Mouse (Mus musculus) neural tube, embryonic 12.5 days (tissue): ENCODE data around the gene Mesp2. TPM values are rescaled to one million over a fixed set of nuclear protein-coding genes. Genes with fewer than 3 reads are reported as not detected.
"Not testable (repeated sequence)": the region's sequence is repeated elsewhere in the genome, so short reads cannot be mapped to it uniquely, and the experiment has no call there.

Source experiments
- ATAC-seq: fragments of 200-750 bp; cut with Nextera tagmentation; 2 replicates; pipeline ENCODE4 v1.8.0; 2017; ENCODE audit warnings: low read depth, mild to moderate bottlenecking, moderate TSS enrichment, moderate library complexity; ENCODE audit not compliant: low FRiP score
- H3K27ac ChIP-seq: fragments of 300-500 bp; sonication (generic); 2 replicates; pipeline ENCODE4 v1.5.1; 2016
- H3K27me3 ChIP-seq: fragments of 300-500 bp; sonication (generic); replicated peaks from 2 replicates; pipeline ENCODE4 v1.6.1; 2016; ENCODE audit warnings: mild to moderate bottlenecking
- H3K36me3 ChIP-seq: fragments of 300-500 bp; sonication (generic); 2 replicates; pipeline ENCODE4 v1.6.1; 2016; ENCODE audit warnings: mild to moderate bottlenecking
- H3K4me1 ChIP-seq: fragments of 300-500 bp; sonication (generic); 2 replicates; pipeline ENCODE4 v1.6.1; 2016
- H3K4me2 ChIP-seq: fragments of 300-500 bp; sonication (generic); replicated peaks from 2 replicates; pipeline ENCODE4 v1.6.1; 2016; ENCODE audit warnings: mild to moderate bottlenecking
- H3K4me3 ChIP-seq: fragments of 300-500 bp; sonication (generic); 2 replicates; pipeline ENCODE4 v1.5.1; 2016
- H3K9ac ChIP-seq: fragments of 300-500 bp; sonication (generic); 2 replicates; pipeline ENCODE4 v1.6.1; 2016; ENCODE audit warnings: mild to moderate bottlenecking
- H3K9me3 ChIP-seq: fragments of 300-500 bp; sonication (generic); 2 replicates; pipeline ENCODE4 v1.6.1; 2016; ENCODE audit warnings: mild to moderate bottlenecking
- WGBS: fragments of 180-500 bp; shearing (Covaris S2); methylation state at CpG from one replicate; pipeline ENCODE4 v1.1.7; 2016; 5-methylcytosine and 5-hydroxymethylcytosine counted together
- polyA plus RNA-seq: library from polyadenylated mRNA; unstranded; fragments of >200 nt; fragmentation: Nextera tagmentation; extraction: Ambion mirVana; gene quantifications from 2 replicates; pipeline ENCODE4 v1.2.1, GENCODE M21; 2016

Gene Mesp2
- polyA plus RNA-seq, 1 experiment from 2014 or later: 0.44 TPM

DNA sequence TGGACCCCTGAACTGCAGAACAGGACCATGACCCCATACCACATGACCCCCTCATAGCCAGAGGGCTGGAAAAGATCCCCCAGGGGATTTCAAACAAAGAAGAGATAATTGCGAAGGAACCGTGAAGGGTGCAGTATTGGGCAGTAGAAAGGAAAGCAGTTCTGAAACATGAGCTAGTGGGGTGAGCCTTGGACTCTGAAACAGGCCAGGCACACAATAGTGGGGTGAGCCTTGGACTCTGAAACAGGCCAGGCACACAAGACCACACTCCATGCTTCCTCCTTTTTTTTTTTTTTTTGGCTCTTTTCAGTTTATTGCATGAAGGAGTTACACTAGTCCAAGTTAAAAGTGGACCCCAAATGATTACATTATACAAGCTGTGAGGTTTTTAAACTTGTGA, 20.7 kb upstream of the Mesp2 start:
- not testable (repeated sequence) for ATAC-seq, H3K36me3 ChIP-seq, H3K9me3 ChIP-seq, H3K27ac ChIP-seq, H3K4me2 ChIP-seq, H3K9ac ChIP-seq, H3K4me3 ChIP-seq
- WGBS: 6% methylated on average over 2 of the region's 2 CpGs
- peaks cover 13% of the 10 kb centered on the region for H3K4me1 ChIP-seq
- peaks cover 39% of the 10 kb centered on the region for H3K27me3 ChIP-seq

DNA sequence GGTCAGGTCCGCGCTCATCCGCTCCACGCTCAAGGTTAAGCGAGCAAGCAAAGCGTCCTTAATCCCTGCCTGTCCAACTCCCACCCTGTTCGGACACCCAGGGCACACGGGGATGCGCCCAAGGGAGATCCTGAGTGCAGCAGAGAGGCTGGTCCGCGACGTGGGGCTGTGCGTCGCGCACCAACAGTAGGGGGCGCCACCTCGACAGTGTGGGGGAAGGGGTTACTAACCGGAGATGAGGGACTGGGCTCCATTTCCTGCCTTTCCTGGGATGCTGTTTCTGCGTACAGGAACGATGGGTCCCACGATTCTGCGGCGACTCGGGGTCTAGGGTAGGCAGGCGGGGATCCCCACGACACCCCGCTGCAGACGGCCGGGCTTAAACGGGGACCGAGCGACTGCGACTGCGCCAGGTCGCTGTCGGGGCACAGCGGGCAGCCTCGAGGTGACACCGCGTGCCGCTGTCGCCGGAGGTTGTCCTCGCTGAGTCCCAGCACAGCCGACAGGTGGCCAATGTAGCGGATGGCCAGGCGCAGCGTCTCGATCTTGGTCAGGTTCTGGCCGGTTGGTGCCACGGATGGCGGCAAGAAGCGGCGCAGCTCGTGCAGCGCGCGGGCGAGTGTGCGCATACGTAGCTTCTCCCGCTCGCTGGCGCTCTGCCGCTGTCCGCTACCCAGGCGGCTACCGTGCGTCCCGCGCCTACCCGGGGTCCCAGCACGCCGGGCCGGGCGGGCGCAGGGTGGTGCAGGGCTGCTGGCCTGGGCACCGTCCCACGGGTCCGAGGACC, 17.7 kb upstream of the Mesp2 start:
- H3K36me3 ChIP-seq: no peaks in the 10 kb centered on the region
- no peak overlapping the region for H3K27ac ChIP-seq
- no peaks in the 10 kb centered on the region for H3K9me3 ChIP-seq
- peaks cover 13% of the 10 kb centered on the region for H3K4me1 ChIP-seq
- peak; percentile 63; the same call in 1 of the 2 replicates for ATAC-seq
- peak overlapping the region; percentile 42 for H3K4me3 ChIP-seq
- WGBS: 1% methylated on average over 80 of the region's 80 CpGs
- H3K27me3 ChIP-seq: peaks cover 42% of the 10 kb centered on the region
- H3K4me2 ChIP-seq: peak overlapping the region; percentile 78
- peak overlapping the region; percentile 52 for H3K9ac ChIP-seq

DNA sequence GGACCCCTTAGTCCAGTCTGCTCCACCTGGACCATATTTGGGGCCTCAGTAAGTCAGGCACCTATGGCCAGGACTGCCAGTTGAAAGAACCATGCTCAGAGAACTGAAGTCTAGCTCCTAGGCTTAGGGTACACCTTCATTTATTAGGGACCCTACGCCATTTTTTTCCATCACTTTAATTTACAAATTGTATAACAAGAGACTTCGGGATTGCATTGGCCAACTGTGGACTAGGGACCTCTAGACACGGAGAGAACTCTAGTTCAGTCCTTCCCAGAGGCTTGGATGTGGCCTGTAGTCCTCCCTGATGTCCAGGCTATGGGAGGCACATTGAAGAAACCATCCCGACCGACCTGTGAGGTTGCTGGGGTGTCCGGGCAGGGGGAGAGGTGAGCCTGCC, 16.8 kb upstream of the Mesp2 start, which contains the start of gene Mesp1:
Gene Mesp1, minus strand, starts transcription at position 101 of the 400 bp plus-strand sequence.
- Histone ChIP-seq H3K4me3 (peak within 1 kb of the TSS; percentile 42), H3K4me1 (peaks cover 13% of the 10 kb centered on the region), H3K4me2 (peak within 1 kb of the TSS; percentile 78), H3K9ac (peak within 1 kb of the TSS; percentile 52), H3K27ac (no peak within 1 kb of the TSS), H3K36me3 (no peaks in the 10 kb centered on the region), H3K27me3 (peaks cover 42% of the 10 kb centered on the region), H3K9me3 (no peaks in the 10 kb centered on the region)
- 69% methylated on average over 6 of the region's 6 CpGs for WGBS
- no peak for ATAC-seq

DNA sequence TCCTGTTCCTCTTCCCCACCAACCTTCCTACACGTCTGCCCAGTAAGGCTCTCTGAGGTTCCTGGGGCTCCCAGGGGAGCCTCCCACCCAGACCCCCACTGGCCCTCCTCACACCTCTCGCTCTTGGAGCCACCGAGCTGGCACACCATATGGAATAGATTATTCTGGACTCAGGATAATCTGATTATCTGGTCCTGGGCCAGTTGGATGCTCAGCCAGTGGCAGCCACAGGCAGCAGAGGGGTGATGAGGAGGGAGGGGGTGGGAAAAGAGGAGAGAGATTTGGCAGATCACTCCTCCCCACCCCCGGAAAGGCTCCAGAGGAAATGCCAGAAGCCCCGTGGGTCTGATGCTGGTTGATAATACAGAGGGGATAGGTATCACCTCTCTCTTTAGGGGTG, 11.9 kb upstream of the Mesp2 start:
- H3K4me3 ChIP-seq: no peak overlapping the region
- H3K4me2 ChIP-seq: no peak overlapping the region
- H3K36me3 ChIP-seq: no peaks in the 10 kb centered on the region
- no peak overlapping the region for H3K9ac ChIP-seq
- no peaks in the 10 kb centered on the region for H3K9me3 ChIP-seq
- H3K27ac ChIP-seq: no peak overlapping the region
- H3K27me3 ChIP-seq: peaks cover 14% of the 10 kb centered on the region
- no peaks in the 10 kb centered on the region for H3K4me1 ChIP-seq
- WGBS: 36% methylated on average over 5 of the region's 5 CpGs
- no peak for ATAC-seq

DNA sequence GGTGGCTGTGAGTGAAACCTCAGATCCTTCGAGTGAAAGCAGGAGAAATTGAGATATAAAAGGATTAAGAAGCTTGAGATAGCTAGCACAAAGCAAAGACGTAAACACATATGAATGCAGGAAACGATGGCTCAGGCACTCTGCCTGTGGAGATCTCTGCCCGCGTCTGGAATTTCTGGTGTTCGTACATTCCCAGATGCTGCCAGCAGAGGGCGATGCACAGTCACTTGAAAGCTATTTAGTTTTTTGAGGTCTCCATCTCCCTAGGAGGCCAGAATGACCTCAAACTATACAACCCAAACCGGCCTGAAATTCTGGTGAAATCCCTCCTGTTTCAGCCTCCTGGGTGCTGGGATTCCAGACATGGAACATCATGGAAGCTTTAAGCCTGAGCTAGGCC, 11.5 kb upstream of the Mesp2 start:
- H3K27me3 ChIP-seq: peaks cover 10% of the 10 kb centered on the region
- no peaks in the 10 kb centered on the region for H3K4me1 ChIP-seq
- H3K4me3 ChIP-seq: no peak overlapping the region
- ATAC-seq: no peak
- H3K36me3 ChIP-seq: no peaks in the 10 kb centered on the region
- H3K4me2 ChIP-seq: no peak overlapping the region
- H3K9ac ChIP-seq: no peak overlapping the region
- H3K27ac ChIP-seq: no peak overlapping the region
- WGBS: 3% methylated on average over 8 of the region's 8 CpGs
- no peaks in the 10 kb centered on the region for H3K9me3 ChIP-seq

DNA sequence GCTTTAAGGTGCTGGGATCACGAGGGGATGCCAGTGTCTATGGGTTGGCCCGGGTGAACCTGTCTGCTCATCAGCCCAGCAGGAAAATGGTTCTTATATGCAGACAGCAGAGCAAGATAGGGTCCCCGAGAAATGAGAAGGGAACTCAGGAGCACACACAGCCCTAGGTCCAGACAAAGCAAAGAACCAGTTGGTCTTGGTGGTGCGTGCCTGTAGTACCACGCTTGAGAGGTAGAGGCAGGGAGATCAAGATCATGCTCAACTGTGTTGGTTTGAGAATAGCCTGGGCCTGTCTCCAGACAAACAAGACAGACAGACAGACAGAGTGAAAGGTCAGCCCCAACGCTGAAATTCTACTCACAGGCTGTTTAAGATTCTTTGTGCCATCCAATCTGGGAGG, 11.0 kb upstream of the Mesp2 start:
- H3K36me3 ChIP-seq: no peaks in the 10 kb centered on the region
- H3K27ac ChIP-seq: no peak overlapping the region
- H3K9me3 ChIP-seq: no peaks in the 10 kb centered on the region
- no peak for ATAC-seq
- peaks cover 5% of the 10 kb centered on the region for H3K27me3 ChIP-seq
- H3K4me2 ChIP-seq: no peak overlapping the region
- no peak overlapping the region for H3K4me3 ChIP-seq
- 73% methylated on average over 6 of the region's 6 CpGs for WGBS
- no peak overlapping the region for H3K9ac ChIP-seq
- no peaks in the 10 kb centered on the region for H3K4me1 ChIP-seq

DNA sequence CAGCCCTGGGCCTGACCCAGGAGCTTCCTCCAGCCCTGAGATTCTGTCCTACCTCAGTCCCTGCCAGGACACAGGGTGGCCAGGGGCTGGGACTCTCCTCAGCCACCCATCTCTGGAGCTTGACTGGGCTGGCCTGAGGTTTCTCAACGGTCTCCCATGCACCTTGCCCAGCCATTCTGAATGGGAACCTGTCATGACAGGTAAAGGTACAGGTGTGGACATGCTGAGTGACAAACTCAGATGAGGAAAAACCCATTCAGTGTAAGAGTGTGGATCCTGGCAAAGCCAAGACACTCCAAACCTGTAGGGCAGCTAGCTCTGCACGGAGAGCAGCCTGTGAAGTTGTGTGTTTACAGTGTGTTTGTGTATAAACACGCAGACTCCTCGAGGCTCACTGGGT, 10.2 kb upstream of the Mesp2 start:
- no peaks in the 10 kb centered on the region for H3K36me3 ChIP-seq
- no peaks in the 10 kb centered on the region for H3K9me3 ChIP-seq
- H3K27ac ChIP-seq: no peak overlapping the region
- no peak overlapping the region for H3K9ac ChIP-seq
- ATAC-seq: no peak
- no peak overlapping the region for H3K4me2 ChIP-seq
- WGBS: 85% methylated on average over 4 of the region's 4 CpGs
- no peaks in the 10 kb centered on the region for H3K4me1 ChIP-seq
- H3K4me3 ChIP-seq: no peak overlapping the region
- no peaks in the 10 kb centered on the region for H3K27me3 ChIP-seq

DNA sequence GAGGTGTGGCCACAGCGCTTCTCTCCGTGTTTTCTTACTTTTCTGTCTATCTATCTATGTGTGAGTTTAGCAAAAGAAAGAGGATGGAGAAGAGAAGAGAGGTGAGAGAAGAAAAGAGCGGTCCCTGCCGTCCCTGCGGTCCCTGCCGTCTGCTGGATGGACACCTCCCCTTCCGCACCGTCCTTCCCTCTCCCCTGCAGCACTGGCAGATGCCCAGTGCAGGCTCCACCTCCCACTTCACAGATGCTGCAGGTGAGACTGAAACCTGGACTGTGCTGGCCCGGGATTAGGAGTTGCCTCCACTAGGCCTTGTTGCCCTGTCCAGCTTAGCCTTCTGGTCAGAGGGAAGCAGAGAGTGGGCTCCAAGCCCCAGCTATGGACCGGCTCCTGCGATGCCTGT, 9.1 kb upstream of the Mesp2 start:
- Histone ChIP-seq H3K4me1 (no peaks in the 10 kb centered on the region), H3K36me3 (no peaks in the 10 kb centered on the region), H3K4me3 (no peak overlapping the region), H3K4me2 (no peak overlapping the region), H3K9me3 (no peaks in the 10 kb centered on the region), H3K9ac (no peak overlapping the region), H3K27me3 (no peaks in the 10 kb centered on the region), H3K27ac (no peak overlapping the region)
- no peak for ATAC-seq
- 75% methylated on average over 11 of the region's 11 CpGs for WGBS

DNA sequence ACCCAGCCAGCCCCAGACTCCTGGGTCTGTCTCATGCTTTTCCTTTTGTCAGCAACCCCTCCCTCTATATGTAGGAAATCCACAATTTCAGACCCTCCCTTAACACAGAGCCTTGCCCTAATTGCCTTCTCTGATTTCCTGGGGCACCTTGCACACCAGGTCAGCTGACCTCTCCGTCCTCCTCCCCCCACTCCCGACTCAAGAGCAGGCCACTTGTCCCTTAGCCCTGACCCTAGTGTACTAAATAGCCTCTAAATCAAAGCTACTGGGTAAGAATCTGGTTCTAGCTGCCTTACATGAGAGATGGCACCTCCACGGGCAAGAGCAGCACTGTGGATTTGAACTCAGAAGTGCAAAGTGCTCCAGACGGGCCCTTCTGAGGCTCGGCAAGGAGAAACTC, 8.5 kb upstream of the Mesp2 start:
- Histone ChIP-seq H3K36me3 (no peaks in the 10 kb centered on the region), H3K27me3 (no peaks in the 10 kb centered on the region), H3K4me3 (no peak overlapping the region), H3K4me1 (no peaks in the 10 kb centered on the region), H3K9me3 (no peaks in the 10 kb centered on the region), H3K27ac (no peak overlapping the region), H3K4me2 (no peak overlapping the region), H3K9ac (no peak overlapping the region)
- ATAC-seq: no peak
- 69% methylated on average over 5 of the region's 5 CpGs for WGBS

DNA sequence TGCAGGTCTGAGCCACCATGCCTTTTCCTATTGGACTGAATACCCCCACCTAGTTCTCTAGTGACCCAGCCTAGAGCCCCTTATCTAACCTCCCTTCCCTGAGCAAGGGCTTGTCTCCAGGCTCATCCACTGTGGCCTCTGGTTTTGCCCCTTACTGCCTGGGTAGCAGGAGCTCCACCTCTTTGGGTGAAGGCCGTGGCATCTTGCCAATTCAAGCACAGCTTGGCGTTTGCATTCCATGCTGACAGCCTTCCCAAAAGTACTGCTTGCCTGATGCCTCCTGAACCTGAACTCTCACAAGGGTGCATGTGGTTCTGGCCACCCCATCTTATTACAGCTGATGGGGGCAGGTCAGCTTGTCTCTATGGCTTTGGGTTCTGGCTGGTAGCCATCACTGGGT, 6.6 kb upstream of the Mesp2 start:
- H3K4me2 ChIP-seq: no peak overlapping the region
- no peak overlapping the region for H3K27ac ChIP-seq
- no peak for ATAC-seq
- H3K27me3 ChIP-seq: no peaks in the 10 kb centered on the region
- no peaks in the 10 kb centered on the region for H3K4me1 ChIP-seq
- H3K9me3 ChIP-seq: no peaks in the 10 kb centered on the region
- H3K9ac ChIP-seq: no peak overlapping the region
- H3K4me3 ChIP-seq: no peak overlapping the region
- 82% methylated on average over 2 of the region's 2 CpGs for WGBS
- no peaks in the 10 kb centered on the region for H3K36me3 ChIP-seq

DNA sequence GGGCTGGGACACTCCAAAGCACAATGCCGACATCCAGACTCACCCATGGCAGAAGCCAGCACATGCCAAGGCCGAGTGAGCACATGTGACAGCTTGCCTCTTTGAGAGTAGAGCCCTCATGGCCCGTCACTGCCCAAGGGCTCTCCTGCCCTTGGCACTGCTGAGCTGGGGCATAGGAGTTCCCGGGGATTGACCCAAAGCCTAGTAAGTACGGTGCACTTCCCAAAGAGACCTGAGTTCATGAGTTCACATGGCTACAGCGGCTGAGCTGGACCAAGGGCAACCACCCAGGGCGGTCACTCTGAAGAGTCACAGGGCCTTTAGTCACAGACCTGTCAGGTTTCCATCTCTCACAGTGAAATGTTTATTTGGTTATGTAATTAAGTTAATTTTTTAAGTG, 2.0 kb upstream of the Mesp2 start:
- Histone ChIP-seq H3K4me3 (no peak overlapping the region), H3K4me2 (no peak overlapping the region), H3K36me3 (no peaks in the 10 kb centered on the region), H3K27ac (no peak overlapping the region), H3K9ac (no peak overlapping the region), H3K9me3 (no peaks in the 10 kb centered on the region), H3K4me1 (0 out of 2 replicates have a peak, but pooled peaks cover 7% of the 10 kb centered on the region), H3K27me3 (peaks cover 16% of the 10 kb centered on the region)
- WGBS: 85% methylated on average over 7 of the region's 7 CpGs
- ATAC-seq: no peak

DNA sequence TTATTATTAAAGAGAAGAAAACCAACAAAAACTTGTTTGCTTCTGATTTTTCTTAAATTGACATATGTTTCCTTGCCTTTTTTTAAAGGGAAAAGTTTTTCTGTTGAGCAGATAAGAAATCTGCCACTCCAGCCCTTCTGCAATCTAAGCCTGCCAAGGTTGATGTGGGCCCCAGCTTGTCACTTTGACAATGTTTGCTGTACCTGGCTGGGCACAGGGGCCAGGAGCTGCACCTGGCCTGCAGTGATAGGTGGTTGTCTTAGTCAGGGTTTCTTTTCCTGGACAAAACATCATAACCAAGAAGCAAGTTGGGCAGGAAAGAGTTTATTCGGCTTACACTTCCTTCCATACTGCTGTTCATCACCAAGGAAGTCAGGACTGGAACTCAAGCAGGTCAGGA, 2.9 kb downstream of the Mesp2 start:
- Histone ChIP-seq H3K27me3 (peaks cover 18% of the 10 kb centered on the region), H3K4me2 (no peak overlapping the region), H3K9me3 (no peaks in the 10 kb centered on the region), H3K4me1 (0 out of 2 replicates have a peak, but pooled peaks cover 7% of the 10 kb centered on the region), H3K4me3 (no peak overlapping the region), H3K9ac (no peak overlapping the region), H3K36me3 (no peaks in the 10 kb centered on the region), H3K27ac (no peak overlapping the region)
- 88% methylated on average over 1 of the region's 1 CpGs for WGBS
- ATAC-seq: no peak

DNA sequence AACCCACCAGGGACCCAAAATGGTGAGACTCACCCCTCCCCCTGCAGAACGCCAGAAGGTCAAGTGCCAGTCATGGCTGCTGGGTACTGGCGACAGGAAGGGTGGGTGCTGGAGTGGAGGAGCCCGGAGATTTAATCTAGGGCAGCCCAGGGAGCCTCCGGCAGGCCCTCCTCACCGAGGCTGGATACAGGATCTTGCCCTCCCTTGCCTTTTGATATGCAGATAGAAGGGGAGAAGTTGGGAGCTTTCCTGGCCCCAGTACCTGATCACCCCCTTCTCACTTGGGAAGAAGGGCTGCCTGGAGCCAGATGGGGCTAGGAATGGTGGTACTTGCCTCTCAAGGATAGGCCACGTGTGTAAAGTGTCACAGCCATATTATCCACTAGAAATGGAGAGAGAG, 7.8 kb downstream of the Mesp2 start:
- Histone ChIP-seq H3K36me3 (no peaks in the 10 kb centered on the region), H3K4me3 (no peak overlapping the region), H3K9me3 (no peaks in the 10 kb centered on the region), H3K4me2 (no peak overlapping the region), H3K4me1 (no peaks in the 10 kb centered on the region), H3K9ac (no peak overlapping the region), H3K27me3 (0 out of 2 replicates have a peak, but pooled peaks cover 6% of the 10 kb centered on the region), H3K27ac (no peak overlapping the region)
- 6% methylated on average over 6 of the region's 6 CpGs for WGBS
- ATAC-seq: no peak
